Mouse (Mus musculus) lung, embryonic 14.5 days (tissue): Measurements from ENCODE around the gene Dennd4a. TPM values are rescaled to one million over a fixed set of nuclear protein-coding genes. Genes with fewer than 3 reads are reported as not detected.

ENCODE experiments used
- ATAC-seq: fragments of 200-750 bp; cut with Nextera tagmentation; 2 replicates; pipeline ENCODE4 v1.8.0; 2017; ENCODE audit warnings: mild to moderate bottlenecking, moderate TSS enrichment, moderate library complexity; ENCODE audit not compliant: insufficient read depth
- DNase-seq: peaks from one replicate; pipeline ENCODE4 v3.0.0-alpha.2; 2015
- H3K27ac ChIP-seq: fragments of 300-500 bp; sonication (generic); 2 replicates; pipeline ENCODE4 v1.5.1; 2014; ENCODE audit warnings: low read depth, mild to moderate bottlenecking, moderate library complexity
- H3K27me3 ChIP-seq: fragments of 300-500 bp; sonication (generic); 2 replicates; pipeline ENCODE4 v1.6.1; 2014; ENCODE audit warnings: low read length, control low read depth; ENCODE audit not compliant: insufficient read depth
- H3K36me3 ChIP-seq: fragments of 300-500 bp; sonication (generic); 2 replicates; pipeline ENCODE4 v1.6.1; 2014; ENCODE audit warnings: control low read depth; ENCODE audit not compliant: insufficient read depth
- H3K4me1 ChIP-seq: fragments of 300-500 bp; sonication (generic); 2 replicates; pipeline ENCODE4 v1.6.1; 2014; ENCODE audit warnings: antibody characterized with exemption, control low read depth; ENCODE audit not compliant: insufficient read depth
- H3K4me2 ChIP-seq: fragments of 300-500 bp; sonication (generic); 2 replicates; pipeline ENCODE4 v1.6.1; 2014; ENCODE audit warnings: mild to moderate bottlenecking
- H3K4me3 ChIP-seq: fragments of 300-500 bp; sonication (generic); 2 replicates; pipeline ENCODE4 v1.5.1; 2014; ENCODE audit warnings: low read depth, low read length
- H3K9ac ChIP-seq: fragments of 300-500 bp; sonication (generic); 2 replicates; pipeline ENCODE4 v1.6.1; 2014
- H3K9me3 ChIP-seq: fragments of 300-500 bp; sonication (generic); 2 replicates; pipeline ENCODE4 v1.6.1; 2016; ENCODE audit warnings: low read depth, low read length, control low read depth
- CTCF ChIP-seq: IDR thresholded peaks from 2 replicates; pipeline ENCODE4 v1.5.1; 2016; ENCODE audit warnings: antibody characterized with exemption, low read depth
- WGBS: fragments of 180-500 bp; shearing (Covaris S2); extraction: QIAGEN DNeasy Blood & Tissue Kit; methylation state at CpG from one replicate; pipeline ENCODE4 v1.1.7; 2014; 5-methylcytosine and 5-hydroxymethylcytosine counted together
- polyA plus RNA-seq: library from polyadenylated mRNA; unstranded; fragments of >200 nt; fragmentation: Nextera tagmentation; extraction: Ambion mirVana; gene quantifications from 2 replicates; pipeline ENCODE4 v1.2.1, GENCODE M21; 2014

Dennd4a gene
- polyA plus RNA-seq, 1 experiment from 2014 or later: 10.9 TPM

DNA sequence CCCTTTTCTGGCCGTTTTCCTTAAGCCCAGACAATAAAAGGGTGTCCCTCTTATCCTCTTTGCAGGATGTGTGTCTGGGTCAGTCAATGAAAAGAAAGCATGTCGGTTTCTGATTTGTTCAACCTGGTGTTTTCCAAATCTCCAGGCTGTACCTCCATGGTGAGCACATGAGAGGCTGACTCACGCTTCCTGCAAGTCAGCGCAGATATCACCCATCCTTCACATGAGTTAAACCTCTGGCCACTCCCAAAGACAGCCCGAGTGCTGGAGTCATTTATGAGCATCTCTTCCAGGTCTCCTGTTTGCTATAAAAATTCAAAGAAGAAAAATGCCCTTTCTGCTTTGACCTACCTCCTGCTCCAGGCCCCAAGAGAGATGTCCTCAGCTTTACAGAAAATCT is 5.3 kb upstream of the Dennd4a start:
- Histone ChIP-seq H3K27me3 (no peaks in the 10 kb centered on the region), H3K4me3 (no peak overlapping the region), H3K4me2 (no peak overlapping the region), H3K9ac (no peak overlapping the region), H3K36me3 (no peaks in the 10 kb centered on the region), H3K9me3 (no peaks in the 10 kb centered on the region), H3K27ac (peak overlapping the region; percentile 5; the same call in 1 of the 2 replicates), H3K4me1 (no peaks in the 10 kb centered on the region)
- TF ChIP-seq CTCF: no peak
- WGBS: 67% methylated on average over 5 of the region's 5 CpGs
- DNase-seq (no peak), ATAC-seq (no peak)

DNA sequence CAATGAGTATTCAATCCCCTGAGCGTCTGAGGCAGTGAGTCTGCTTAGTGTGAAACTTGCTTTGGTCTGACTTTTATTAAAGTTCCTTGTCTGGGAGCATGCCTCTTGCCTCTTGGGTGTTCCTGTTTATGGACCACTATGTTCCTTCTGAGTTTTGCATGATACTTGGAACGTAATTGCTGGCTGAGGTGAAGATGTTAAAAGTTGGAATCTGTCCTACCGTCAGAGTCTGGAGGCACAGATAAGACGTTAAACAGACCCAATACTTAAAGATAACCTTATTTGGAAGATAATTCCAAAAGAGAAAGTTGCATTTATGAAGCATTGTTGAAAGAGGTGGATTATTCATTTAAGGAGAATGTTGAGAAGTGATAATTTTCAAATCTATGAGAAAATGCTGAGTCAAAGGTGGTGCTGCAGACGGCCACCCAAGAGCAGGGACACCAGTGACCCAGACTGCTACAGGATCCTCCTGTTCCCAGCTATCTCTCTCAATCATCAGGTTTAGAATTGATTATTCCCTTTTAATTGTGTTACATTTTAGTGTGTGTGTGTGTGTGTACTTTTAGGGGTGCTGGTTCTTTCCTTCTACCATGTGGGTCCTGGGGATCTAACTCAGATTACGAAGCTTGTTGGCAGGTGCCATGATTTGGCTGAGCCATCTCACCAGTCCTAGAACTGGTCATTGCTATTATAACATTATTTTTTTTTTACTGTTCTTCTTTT is 4.6 kb upstream of the Dennd4a start:
- Histone ChIP-seq H3K27ac (peak overlapping the region; percentile 5; the same call in 1 of the 2 replicates), H3K27me3 (no peaks in the 10 kb centered on the region), H3K9ac (no peak overlapping the region), H3K4me1 (no peaks in the 10 kb centered on the region), H3K9me3 (no peaks in the 10 kb centered on the region), H3K4me2 (no peak overlapping the region), H3K36me3 (no peaks in the 10 kb centered on the region), H3K4me3 (no peak overlapping the region)
- DNase-seq (no peak), ATAC-seq (no peak)
- WGBS: 50% methylated on average over 6 of the region's 6 CpGs
- TF ChIP-seq CTCF: no peak

DNA sequence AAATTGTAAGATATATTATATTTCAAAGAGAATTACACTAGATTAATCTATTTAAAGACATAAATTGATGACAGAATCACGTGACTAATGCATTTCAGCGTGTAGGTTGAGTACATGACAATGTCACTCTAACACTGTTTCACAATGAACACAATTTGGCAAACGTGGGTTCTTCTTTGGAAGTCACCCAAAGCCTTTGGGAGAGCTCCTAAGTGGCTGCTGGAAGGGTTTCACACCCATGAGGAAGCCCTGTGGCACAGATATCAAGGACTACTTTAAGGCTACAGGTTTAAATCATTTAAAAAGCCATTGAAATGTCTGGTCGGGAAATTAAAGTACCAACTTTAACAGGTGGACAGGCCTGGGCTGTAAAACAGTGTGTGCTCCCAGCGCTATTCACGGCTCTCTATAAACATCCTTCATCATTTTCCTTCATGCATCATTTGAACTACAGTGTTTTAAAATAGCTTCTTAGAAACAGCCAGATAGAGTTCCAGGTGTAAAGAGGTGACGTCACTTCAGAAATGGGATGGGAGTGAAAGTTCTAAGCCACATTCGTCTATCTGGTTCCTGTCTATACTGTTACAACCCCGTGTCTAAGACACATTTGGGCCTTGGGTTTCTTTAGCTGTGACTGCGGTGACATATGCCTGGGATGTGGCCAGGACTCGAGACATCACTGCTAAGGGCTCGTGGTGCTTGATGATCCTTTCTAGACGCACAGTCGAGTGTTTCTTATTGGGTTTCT is 3.9 kb upstream of the Dennd4a start:
- Histone ChIP-seq H3K4me2 (no peak overlapping the region), H3K9ac (no peak overlapping the region), H3K9me3 (no peaks in the 10 kb centered on the region), H3K27me3 (no peaks in the 10 kb centered on the region), H3K36me3 (no peaks in the 10 kb centered on the region), H3K4me3 (no peak overlapping the region), H3K27ac (no peak overlapping the region), H3K4me1 (no peaks in the 10 kb centered on the region)
- TF ChIP-seq CTCF: no peak
- 68% methylated on average over 14 of the region's 14 CpGs for WGBS
- no peak for ATAC-seq
- DNase-seq: no peak

DNA sequence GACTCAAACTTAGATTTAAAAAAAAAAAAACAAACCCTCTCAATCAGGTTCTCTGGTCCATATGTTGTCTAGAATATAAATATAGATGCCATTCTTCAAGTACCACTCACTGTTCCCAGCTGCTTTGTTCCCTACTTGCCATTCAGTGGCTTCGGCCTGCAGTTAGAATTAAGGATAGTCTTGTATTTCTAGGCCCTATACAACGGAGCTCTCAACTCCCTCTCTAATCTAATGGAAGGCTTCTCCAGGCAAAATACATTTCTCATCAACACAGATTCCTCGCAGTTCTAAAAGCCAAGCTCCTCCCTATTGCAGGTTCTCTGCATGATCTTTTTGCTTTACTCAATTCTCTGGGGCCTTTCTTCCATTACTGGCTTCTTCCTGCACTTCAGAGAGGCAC is 1.3 kb upstream of the Dennd4a start:
- Histone ChIP-seq H3K9me3 (no peaks in the 10 kb centered on the region), H3K36me3 (no peaks in the 10 kb centered on the region), H3K4me2 (no peak overlapping the region), H3K9ac (no peak overlapping the region), H3K4me3 (no peak overlapping the region), H3K4me1 (no peaks in the 10 kb centered on the region), H3K27me3 (no peaks in the 10 kb centered on the region), H3K27ac (no peak overlapping the region)
- no peak for DNase-seq
- TF ChIP-seq CTCF: no peak
- ATAC-seq: no peak
- WGBS: 69% methylated on average over 3 of the region's 3 CpGs

DNA sequence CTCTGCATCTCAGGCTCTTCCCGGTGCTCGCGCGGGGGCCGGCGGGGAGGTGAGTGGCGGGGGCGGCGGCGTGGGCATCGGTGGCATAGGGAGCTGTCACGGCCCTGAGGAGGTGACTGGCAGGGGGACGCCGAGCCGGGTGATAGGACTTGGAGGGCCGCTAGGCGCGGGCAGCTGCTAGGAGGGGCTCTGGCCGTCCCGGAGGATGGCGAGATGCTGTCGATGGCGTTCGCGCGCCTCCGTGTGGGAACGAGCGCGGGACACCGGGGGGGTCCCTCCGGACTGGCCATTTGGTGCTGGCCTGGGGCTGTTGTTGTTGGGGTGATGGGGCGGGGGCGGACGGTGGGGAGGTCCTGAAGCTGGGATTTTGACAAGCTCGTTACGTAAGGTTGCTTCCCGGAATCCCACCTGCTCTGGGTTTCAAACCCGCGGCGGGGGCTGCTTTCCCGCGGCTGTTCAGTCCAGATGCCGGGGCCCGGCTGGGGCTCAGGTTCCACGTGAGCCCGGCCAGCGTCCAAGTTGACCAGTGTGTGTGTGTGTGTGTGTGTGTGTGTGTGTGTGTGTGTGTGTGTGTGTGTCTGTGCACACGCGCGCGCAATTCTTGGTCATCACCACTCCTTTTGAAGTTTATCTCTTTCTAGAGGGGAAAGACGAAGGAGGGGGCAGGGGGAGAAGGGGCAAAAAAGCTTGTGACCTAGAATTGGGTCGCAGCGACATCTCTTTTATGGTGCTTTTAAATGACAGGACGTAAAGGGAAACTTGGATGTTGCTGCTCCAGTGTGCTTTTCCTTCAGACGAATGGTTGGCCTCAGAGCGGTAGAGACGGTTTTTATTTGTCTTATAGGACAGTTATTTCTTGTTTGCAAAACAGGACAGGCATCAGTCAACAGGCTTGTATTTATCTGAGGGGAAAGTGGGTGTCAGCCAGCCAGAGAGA is 666 bp downstream of the Dennd4a start:
- H3K4me1 ChIP-seq: no peaks in the 10 kb centered on the region
- peak; percentile 42 for TF ChIP-seq CTCF
- no peaks in the 10 kb centered on the region for H3K36me3 ChIP-seq
- no peaks in the 10 kb centered on the region for H3K9me3 ChIP-seq
- H3K27ac ChIP-seq: peak overlapping the region; percentile 93
- under 1% methylated on average over 59 of the region's 59 CpGs for WGBS
- peak overlapping the region; percentile 67 for H3K9ac ChIP-seq
- ATAC-seq (peak; percentile 88), DNase-seq (peak; percentile 71)
- peak overlapping the region; percentile 82 for H3K4me3 ChIP-seq
- peak overlapping the region; percentile 75 for H3K4me2 ChIP-seq
- no peaks in the 10 kb centered on the region for H3K27me3 ChIP-seq

DNA sequence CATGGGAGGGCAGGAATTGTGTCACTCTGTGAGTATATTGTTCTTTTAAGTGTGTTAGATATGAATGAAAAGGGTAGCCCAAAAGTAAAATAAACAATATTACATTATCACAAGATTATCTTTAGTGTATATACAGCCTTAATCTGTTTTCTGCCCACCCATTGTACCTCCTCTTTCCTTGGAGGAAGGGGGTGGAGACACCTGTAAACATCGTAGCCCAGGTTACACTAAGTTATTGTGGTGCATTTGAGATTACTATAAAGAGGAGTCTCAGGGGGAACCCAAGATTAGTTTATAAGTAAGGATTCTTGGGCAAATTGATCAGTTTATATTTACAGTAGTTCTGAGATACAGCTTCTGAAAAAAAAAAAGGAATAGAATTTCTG is 1.3 kb downstream of the Dennd4a start:
- peak overlapping the region; percentile 67 for H3K9ac ChIP-seq
- WGBS: 26% methylated on average over 1 of the region's 1 CpGs

More for the DNA sequence above, 1.3 kb downstream of the Dennd4a start:
- Histone ChIP-seq H3K27ac (no peak overlapping the region), H3K36me3 (no peaks in the 10 kb centered on the region), H3K4me3 (peak overlapping the region; percentile 82), H3K4me2 (peak overlapping the region; percentile 75), H3K4me1 (no peaks in the 10 kb centered on the region), H3K9me3 (no peaks in the 10 kb centered on the region), H3K27me3 (no peaks in the 10 kb centered on the region)
- TF ChIP-seq CTCF: no peak
- no peak for DNase-seq
- no peak for ATAC-seq
